Mouse (Mus musculus) natural killer cell, adult 2 months (primary cell): ENCODE measurements at regions not wholly inside any gene's neighbourhood (a gene's known extent, or its start where the extent isn't known, plus 50 kb on each side); places are given as distances from the start of the nearest gene placed in this dataset.

Source experiments
- DNase-seq, 2 experiments: peaks; one replicate each; pipeline ENCODE4 v3.0.0; 2022; ENCODE audit warnings: low spot score in 2 of 2

DNA sequence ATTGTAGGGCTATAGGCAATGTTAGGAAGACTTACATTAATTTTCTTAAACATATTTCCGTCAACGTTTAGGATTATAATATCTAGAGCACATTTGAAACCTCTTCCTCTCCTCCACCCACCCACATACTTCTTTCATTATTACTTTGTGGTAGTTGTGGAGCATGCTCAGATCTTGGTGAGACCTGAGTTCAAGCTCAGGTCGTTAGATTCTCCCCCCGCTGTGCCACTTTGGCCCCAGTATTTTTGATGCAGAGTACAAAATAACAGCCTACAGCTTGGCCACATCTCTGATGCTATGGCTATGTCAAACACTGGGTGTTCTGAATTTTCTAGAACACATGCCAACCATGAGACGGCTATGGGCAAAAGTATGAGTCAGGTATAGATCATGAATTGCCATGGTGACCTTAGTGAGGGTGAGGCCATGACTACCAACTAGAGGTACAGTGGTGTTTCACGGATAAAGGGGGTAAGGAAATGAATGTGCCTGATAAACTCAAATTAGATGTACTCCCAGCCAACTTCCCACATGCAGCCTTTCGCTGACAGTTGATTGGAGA lies 68.5 kb upstream of the H2afz start:
- DNase-seq: no peak

DNA sequence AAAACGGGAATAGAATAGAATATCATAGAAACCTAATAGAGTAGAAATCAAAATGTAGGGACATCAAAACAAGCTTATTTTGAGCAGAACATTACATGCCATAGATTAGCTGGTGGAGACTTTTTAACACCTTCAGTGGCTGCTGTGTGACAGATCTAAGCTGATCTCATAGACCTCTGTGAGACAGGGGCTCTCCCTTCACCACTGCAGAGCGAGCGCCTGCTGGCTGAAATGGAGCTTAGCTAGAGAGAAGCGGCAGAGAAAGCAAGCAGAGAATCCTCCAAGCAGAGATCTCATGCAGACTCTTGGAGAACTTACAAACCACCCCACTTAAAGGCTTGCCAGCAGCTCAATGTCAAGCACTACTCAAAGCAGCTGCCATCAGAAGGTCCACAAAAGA lies 65.5 kb upstream of the H2afz start:
- no peak for DNase-seq

DNA sequence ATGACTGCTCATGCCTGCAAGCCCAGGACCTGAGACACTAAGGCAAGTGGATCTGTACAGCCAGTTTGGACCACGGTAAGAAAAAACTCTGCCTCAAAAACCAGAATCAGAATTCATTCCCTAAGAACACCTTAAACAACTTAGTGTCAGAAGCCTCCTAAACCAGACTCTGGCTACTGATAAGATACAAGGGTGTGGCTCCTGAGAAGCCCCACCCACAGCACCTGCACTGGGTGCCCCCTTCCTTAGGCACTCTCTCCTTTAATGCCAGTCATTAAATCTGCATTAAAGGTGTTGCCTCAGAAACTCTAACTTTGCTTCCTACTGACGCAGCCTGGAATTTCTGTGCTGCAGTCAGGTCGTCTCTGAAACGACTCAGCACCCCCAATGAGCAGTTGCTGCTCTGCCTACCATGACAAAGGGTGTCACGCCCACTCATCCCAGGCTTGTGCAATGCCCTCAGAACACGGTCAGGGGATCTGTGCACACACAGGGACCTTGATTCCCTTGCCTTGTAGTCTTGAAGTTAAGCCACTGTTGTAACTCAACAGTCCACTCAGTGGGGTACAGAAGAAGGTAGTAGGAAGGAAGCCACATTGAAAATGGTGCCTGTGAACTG lies 62.8 kb upstream of the H2afz start:
- no peak for DNase-seq

DNA sequence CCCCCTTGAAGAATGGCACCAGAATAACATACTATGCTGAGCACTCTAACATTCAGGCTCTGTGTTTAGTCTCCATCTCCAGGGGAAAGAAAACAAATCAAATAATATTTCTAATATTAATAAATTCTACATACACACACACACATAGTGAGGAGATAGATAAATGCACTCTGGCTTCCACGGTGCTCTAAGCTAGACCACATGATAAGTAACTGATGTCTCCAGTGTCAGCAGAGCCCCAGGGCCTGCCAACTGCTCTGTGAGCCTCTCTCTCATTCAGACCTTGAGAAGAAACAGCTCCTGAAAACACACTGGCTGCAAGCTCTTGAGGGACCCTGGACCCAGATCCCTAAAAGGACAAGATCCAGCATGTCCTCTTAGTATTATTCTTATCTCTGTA lies 56.9 kb upstream of the H2afz start:
- DNase-seq: no peak

DNA sequence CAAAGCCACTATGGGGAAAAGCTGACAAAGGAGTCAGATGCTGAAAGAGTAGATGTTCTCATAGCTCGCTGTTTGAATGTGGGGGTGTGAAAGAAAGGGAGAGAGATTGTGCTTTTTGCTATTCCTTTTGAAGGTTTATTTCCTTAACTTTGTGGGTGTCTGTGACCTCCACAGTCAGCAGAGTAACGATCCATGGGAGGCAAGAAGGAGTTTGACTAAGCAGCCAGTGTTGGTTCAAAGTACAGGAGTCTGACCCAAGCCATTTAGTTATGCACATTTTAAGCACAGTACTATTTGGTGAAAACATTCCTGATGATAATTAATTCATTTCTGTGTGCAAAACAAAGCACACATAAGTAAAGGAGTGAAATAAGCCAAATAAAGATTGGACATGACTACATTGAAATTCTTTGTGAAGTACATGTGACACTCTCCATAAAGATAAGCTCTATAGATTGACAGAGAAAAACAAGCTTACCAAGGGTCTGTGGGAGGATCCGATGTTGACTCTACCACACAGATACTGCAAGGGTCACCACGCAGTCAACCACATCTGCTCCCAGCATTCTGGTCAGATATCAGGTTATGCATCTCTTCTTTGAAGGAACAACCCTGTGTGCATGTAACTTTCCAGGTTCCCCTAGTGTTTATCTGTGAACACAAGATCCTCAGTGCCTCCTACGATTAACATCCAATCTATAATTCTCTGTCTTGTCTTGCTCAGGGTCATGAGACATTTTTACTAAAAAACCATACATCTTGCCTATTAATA lies 56.2 kb upstream of the H2afz start:
- no peak for DNase-seq

DNA sequence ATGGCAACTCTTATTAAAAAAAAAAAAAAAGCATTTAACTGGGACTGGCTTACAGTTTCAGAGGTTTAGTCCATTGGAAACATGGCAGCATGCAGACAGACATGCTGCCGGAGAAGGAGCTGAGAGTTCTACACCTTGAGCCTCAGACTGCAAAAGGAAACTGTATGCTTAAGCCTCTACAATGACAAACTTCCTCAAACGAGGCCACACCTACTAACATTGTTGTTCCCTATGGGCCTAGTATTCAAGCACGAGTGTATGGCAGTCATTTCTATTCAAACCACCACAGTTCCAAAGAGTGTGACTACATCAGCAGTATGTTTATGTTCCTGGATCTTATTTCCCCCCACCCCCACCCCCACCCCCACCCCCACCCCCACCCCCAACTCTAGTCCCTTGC lies 54.2 kb upstream of the H2afz start:
- DNase-seq: no peak
